Mouse (Mus musculus): ENCODE results near the gene Arhgap10. TPM values are rescaled to one million over a fixed set of nuclear protein-coding genes. Genes with fewer than 3 reads are reported as not detected.

The Arhgap10 gene
- 23.0 and 26.3 TPM in 2 replicates for polyA plus RNA-seq (2014; fragmentation: Nextera tagmentation; extraction: Ambion mirVana)

DNA sequence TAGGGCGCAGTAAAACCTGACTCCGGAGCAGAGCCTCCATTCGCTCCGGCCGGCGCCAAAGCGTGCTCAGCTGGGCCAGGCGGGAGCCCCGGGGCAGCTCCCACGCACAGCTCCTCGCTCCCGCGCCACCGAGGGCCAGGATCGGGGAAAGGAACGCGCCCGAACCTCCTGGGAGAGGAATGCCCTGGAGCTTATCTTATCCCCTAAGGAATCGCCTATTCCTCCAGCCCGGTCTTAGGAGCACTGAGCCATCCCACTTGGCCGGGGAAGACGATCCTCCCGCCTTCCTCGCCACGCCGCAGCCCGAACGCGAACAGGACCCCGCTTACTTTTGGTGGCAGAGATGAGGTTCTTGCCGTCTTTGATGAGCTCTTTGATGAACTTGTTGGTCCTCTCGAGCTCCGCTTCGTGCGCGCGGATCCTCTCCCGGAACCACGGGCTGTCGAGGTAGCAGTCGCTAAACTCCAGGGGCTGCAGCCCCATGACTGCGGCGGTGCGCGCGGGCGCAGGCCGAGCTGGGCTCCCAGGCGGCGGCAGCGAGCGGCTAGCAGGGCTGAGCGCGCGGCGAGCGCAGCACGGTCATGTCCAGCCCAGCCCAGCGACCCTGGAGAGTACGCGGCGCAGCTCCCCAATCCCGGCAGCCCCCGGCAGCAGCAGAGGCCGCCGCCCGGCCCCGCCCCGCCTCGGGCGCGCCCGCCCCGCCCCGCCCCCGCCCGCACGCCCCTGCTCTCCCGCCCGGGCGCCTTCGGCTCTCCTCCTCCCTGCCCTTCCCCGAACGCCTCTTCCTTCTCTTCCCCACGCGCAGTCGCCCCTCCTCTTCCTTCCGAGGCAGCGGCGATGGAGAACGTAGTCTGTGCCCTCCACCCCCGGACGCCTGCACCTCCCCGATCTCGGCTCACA, at the start of gene Arhgap10:
Gene Arhgap10, minus strand, starts transcription at position 653 of the 900 bp plus-strand sequence.
- peak within 1 kb of the TSS; percentile 54; the same call in 1 of the 2 replicates for H3K27ac ChIP-seq (replicated peaks; ENCODE audit: low read depth, low read length)
- peaks cover 3% of the 10 kb centered on the region; the same call in 1 of the 2 replicates for H3K4me1 ChIP-seq (ENCODE audit: control insufficient read depth, insufficient read depth, low read length)
- peak within 1 kb of the TSS; percentile 77 for H3K9ac ChIP-seq (replicated peaks; ENCODE audit: low read length)
- no peaks in the 10 kb centered on the region for H3K36me3 ChIP-seq (replicated peaks; ENCODE audit: control insufficient read depth, insufficient read depth, low read depth, low read length)
- under 1% methylated on average over 86 of the region's 95 CpGs for WGBS
- H3K27me3 ChIP-seq (ENCODE audit: control insufficient read depth, insufficient read depth, low read length), result no peaks in the 10 kb centered on the region
- H3K9me3 ChIP-seq (replicated peaks; ENCODE audit: control insufficient read depth, low read length), result no peaks in the 10 kb centered on the region
- peak within 1 kb of the TSS; percentile 77 for H3K4me2 ChIP-seq (ENCODE audit: low read depth, low read length)
- peak; percentile 94 for ATAC-seq (replicated peaks; ENCODE audit: insufficient number of reproducible peaks, low FRiP score, low TSS enrichment, low read depth)
- peak; percentile 89 for DNase-seq (ENCODE audit: low spot score)
- H3K4me3 ChIP-seq (ENCODE audit: low read depth, low read length), result peak within 1 kb of the TSS; percentile 56

DNA sequence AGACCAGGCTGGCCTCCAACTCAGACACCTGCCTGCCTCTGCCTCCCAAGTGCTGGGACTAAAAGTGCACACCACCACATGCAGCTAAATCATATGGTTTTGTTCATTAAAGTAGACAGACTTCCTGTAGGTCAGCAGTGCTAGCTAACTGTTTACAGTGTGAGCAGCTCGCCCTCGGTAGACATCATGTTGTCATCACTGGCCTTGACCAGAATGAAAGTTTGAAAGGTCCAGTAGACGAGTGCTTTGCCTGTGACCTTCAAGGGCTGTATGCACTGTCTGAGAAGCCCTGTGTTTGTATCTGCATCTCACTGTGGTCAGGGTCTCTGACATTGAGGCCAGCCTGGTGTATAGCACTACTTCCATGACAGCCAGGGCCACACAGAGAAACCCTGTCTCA, 43.7 kb upstream of the Arhgap10 start:
- H3K4me2 ChIP-seq (ENCODE audit: low read depth, low read length), result no peak overlapping the region
- H3K9ac ChIP-seq (replicated peaks; ENCODE audit: low read length), result no peak overlapping the region
- no peaks in the 10 kb centered on the region for H3K9me3 ChIP-seq (replicated peaks; ENCODE audit: control insufficient read depth, low read length)
- ATAC-seq (replicated peaks; ENCODE audit: insufficient number of reproducible peaks, low FRiP score, low TSS enrichment, low read depth) (no peak), DNase-seq (ENCODE audit: low spot score) (no peak)
- H3K27me3 ChIP-seq (ENCODE audit: control insufficient read depth, insufficient read depth, low read length), result no peaks in the 10 kb centered on the region
- no peak overlapping the region for H3K27ac ChIP-seq (replicated peaks; ENCODE audit: low read depth, low read length)
- no peak overlapping the region for H3K4me3 ChIP-seq (ENCODE audit: low read depth, low read length)
- H3K36me3 ChIP-seq (replicated peaks; ENCODE audit: control insufficient read depth, insufficient read depth, low read depth, low read length), result peaks cover 13% of the 10 kb centered on the region
- H3K4me1 ChIP-seq (ENCODE audit: control insufficient read depth, insufficient read depth, low read length), result no peaks in the 10 kb centered on the region
- 91% methylated on average over 3 of the region's 3 CpGs for WGBS

DNA sequence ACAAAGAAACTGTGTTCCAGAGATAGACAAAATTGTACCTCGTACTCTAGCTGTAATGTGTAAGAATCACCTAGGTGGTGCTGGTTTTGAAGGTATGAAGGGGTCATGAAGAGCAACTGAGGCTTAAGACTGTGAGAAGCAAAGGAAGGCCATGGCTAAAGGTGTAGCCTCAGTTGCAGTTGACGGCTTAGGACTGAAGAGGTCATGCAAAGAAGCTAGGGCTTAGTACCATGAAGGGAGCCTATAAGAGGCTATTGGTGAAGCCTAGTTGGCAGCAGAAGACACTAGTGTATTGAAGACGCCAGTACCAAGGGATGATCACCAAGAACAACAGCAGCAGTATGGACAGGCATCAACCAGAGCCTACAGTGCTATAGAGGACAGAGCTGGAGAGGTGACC, 34.7 kb upstream of the Arhgap10 start:
- Histone ChIP-seq H3K4me1 (ENCODE audit: control insufficient read depth, insufficient read depth, low read length) (no peaks in the 10 kb centered on the region), H3K27ac (replicated peaks; ENCODE audit: low read depth, low read length) (no peak overlapping the region), H3K27me3 (ENCODE audit: control insufficient read depth, insufficient read depth, low read length) (no peaks in the 10 kb centered on the region), H3K9ac (replicated peaks; ENCODE audit: low read length) (no peak overlapping the region), H3K9me3 (replicated peaks; ENCODE audit: control insufficient read depth, low read length) (no peaks in the 10 kb centered on the region; the same call in 1 of the 2 replicates), H3K4me2 (ENCODE audit: low read depth, low read length) (no peak overlapping the region), H3K4me3 (ENCODE audit: low read depth, low read length) (no peak overlapping the region), H3K36me3 (replicated peaks; ENCODE audit: control insufficient read depth, insufficient read depth, low read depth, low read length) (no peaks in the 10 kb centered on the region; the same call in 1 of the 2 replicates)
- DNase-seq (ENCODE audit: low spot score) (no peak), ATAC-seq (replicated peaks; ENCODE audit: insufficient number of reproducible peaks, low FRiP score, low TSS enrichment, low read depth) (no peak)
- 93% methylated on average over 3 of the region's 3 CpGs for WGBS

DNA sequence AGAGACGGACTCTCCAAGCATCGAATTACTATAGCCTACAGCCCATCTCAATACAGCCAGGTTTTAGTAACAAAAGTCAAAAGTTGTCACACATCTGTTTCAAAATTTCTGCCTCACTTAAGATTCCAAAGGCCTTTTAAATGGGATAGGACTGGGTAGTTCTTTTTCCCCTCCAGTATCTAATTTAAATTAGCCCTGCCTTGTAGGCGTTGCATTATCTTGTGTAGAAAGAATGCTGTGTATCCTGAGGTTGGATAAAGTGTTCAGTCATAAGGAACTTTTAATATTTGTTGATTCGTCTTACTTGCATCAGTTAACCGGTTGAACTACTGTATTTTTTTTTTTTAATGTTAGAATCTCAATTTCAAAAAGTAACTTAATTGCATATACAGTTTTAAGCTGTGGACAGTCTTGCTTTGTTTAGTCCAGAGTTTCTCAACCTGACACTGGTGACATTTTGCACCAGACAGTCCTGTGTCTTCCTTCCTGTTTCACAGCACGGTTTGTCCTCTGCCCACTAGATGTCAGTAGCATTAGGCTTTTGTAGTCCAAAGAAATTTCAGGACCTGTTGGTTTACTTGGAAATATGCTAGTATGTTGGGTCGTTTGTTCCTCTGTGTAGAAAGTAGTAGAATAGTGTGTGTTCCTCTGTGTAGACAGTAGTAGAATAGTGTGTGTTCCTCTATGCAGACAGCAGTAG, 32.3 kb upstream of the Arhgap10 start:
- WGBS, result 31% methylated on average over 7 of the region's 7 CpGs
- no peaks in the 10 kb centered on the region for H3K27me3 ChIP-seq (ENCODE audit: control insufficient read depth, insufficient read depth, low read length)
- H3K9me3 ChIP-seq (replicated peaks; ENCODE audit: control insufficient read depth, low read length), result no peaks in the 10 kb centered on the region; the same call in 1 of the 2 replicates
- H3K27ac ChIP-seq (replicated peaks; ENCODE audit: low read depth, low read length), result no peak overlapping the region
- ATAC-seq (replicated peaks; ENCODE audit: insufficient number of reproducible peaks, low FRiP score, low TSS enrichment, low read depth), result no peak; the same call in 1 of the 2 replicates
- H3K4me3 ChIP-seq (ENCODE audit: low read depth, low read length), result peak overlapping the region; percentile 84
- H3K4me2 ChIP-seq (ENCODE audit: low read depth, low read length), result peak overlapping the region; percentile 73
- H3K9ac ChIP-seq (replicated peaks; ENCODE audit: low read length), result peak overlapping the region; percentile 92
- peak; percentile 61 for DNase-seq (ENCODE audit: low spot score)
- no peaks in the 10 kb centered on the region for H3K4me1 ChIP-seq (ENCODE audit: control insufficient read depth, insufficient read depth, low read length)
- no peaks in the 10 kb centered on the region; the same call in 1 of the 2 replicates for H3K36me3 ChIP-seq (replicated peaks; ENCODE audit: control insufficient read depth, insufficient read depth, low read depth, low read length)

DNA sequence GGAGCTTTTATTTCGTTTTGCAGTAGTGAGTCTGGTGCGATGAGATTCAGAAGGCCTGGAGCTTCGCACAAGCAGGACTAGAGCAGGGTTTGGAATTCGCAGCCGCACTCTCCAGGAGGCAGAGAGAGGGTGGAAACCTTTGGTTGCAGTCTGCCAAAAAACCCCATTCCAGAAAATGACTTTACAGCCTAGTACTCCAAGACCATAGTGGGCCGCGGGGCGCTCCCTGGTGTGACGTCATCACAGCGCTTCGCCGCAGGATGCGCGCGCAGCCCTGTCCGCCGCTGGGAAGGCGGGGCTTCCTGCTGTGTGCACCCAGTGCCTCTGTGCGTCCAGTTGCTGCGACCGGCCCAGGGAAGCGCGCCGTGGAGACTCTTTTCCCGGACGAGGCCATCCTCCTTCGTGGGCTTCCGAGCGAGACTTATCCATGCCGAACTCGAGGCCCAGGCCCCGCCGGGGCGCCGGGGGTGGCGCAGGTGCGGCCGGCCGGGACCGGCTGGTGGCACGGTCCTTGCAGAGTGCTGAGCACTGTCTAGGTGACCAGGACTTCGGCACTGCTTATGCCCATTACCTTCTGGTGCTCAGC, 31.5 kb upstream of the Arhgap10 start, which contains the start of gene Prmt9:
Gene Prmt9, plus strand, starts transcription at position 277 of the 586 bp plus-strand sequence.
- Histone ChIP-seq H3K9ac (replicated peaks; ENCODE audit: low read length) (peak within 1 kb of the TSS; percentile 92), H3K4me2 (ENCODE audit: low read depth, low read length) (peak within 1 kb of the TSS; percentile 73), H3K27ac (replicated peaks; ENCODE audit: low read depth, low read length) (peak within 1 kb of the TSS; percentile 52; the same call in 1 of the 2 replicates), H3K36me3 (replicated peaks; ENCODE audit: control insufficient read depth, insufficient read depth, low read depth, low read length) (no peaks in the 10 kb centered on the region; the same call in 1 of the 2 replicates), H3K9me3 (replicated peaks; ENCODE audit: control insufficient read depth, low read length) (no peaks in the 10 kb centered on the region; the same call in 1 of the 2 replicates), H3K27me3 (ENCODE audit: control insufficient read depth, insufficient read depth, low read length) (no peaks in the 10 kb centered on the region), H3K4me1 (ENCODE audit: control insufficient read depth, insufficient read depth, low read length) (no peaks in the 10 kb centered on the region), H3K4me3 (ENCODE audit: low read depth, low read length) (peak within 1 kb of the TSS; percentile 84)
- 4% methylated on average over 42 of the region's 42 CpGs for WGBS
- peak; percentile 95 for ATAC-seq (replicated peaks; ENCODE audit: insufficient number of reproducible peaks, low FRiP score, low TSS enrichment, low read depth)
- peak; percentile 95 for DNase-seq (ENCODE audit: low spot score)

DNA sequence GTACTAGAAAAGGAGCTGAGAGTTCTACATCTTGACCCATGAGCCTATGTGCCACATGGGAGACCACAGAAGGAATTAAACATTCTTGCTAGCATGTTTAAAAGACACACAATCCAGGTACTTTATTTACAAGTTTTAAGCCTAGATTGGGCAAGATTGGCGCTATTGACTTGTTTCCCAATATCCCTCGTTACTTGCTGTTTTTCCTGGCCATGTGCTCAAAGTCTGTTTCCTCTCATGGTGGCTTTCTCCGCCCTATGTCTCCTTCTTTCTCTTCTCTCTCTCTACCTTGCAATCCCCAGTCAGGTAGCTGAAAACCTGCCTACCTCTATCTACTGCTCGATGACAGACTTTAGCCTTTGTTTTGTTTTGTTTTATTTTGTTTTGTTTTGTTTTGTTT, 27.9 kb upstream of the Arhgap10 start:
- Histone ChIP-seq H3K36me3 (replicated peaks; ENCODE audit: control insufficient read depth, insufficient read depth, low read depth, low read length) (no peaks in the 10 kb centered on the region), H3K4me3 (ENCODE audit: low read depth, low read length) (no peak overlapping the region), H3K9ac (replicated peaks; ENCODE audit: low read length) (no peak overlapping the region), H3K9me3 (replicated peaks; ENCODE audit: control insufficient read depth, low read length) (no peaks in the 10 kb centered on the region), H3K4me1 (ENCODE audit: control insufficient read depth, insufficient read depth, low read length) (no peaks in the 10 kb centered on the region), H3K27me3 (ENCODE audit: control insufficient read depth, insufficient read depth, low read length) (no peaks in the 10 kb centered on the region), H3K4me2 (ENCODE audit: low read depth, low read length) (no peak overlapping the region), H3K27ac (replicated peaks; ENCODE audit: low read depth, low read length) (no peak overlapping the region)
- DNase-seq (ENCODE audit: low spot score) (no peak), ATAC-seq (replicated peaks; ENCODE audit: insufficient number of reproducible peaks, low FRiP score, low TSS enrichment, low read depth) (no peak)
- 85% methylated on average over 4 of the region's 4 CpGs for WGBS

DNA sequence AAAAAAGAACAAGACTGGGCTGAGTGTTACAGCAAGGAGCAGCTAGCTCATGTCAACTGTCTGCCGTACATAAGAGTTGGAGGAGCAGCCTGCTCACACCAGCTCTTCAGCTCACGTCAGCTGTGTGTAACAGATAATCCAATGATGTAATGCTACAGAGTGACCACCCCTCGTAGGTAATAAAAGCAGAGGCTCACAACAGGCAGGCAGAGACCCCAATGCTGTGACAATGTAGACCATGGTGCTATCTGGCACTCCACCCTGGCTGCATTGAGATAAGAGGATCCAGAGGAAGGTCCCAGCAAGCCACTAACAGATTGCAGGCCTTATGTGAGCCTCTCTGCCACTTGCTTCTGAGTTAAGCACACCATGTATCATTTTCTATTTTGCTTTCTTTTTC, 26.7 kb upstream of the Arhgap10 start:
- H3K4me3 ChIP-seq (ENCODE audit: low read depth, low read length), result no peak overlapping the region
- ATAC-seq (replicated peaks; ENCODE audit: insufficient number of reproducible peaks, low FRiP score, low TSS enrichment, low read depth), result no peak
- H3K27ac ChIP-seq (replicated peaks; ENCODE audit: low read depth, low read length), result no peak overlapping the region
- no peaks in the 10 kb centered on the region for H3K27me3 ChIP-seq (ENCODE audit: control insufficient read depth, insufficient read depth, low read length)
- H3K4me1 ChIP-seq (ENCODE audit: control insufficient read depth, insufficient read depth, low read length), result no peaks in the 10 kb centered on the region
- H3K9ac ChIP-seq (replicated peaks; ENCODE audit: low read length), result no peak overlapping the region
- no peak for DNase-seq (ENCODE audit: low spot score)
- no peaks in the 10 kb centered on the region for H3K9me3 ChIP-seq (replicated peaks; ENCODE audit: control insufficient read depth, low read length)
- no peak overlapping the region for H3K4me2 ChIP-seq (ENCODE audit: low read depth, low read length)
- H3K36me3 ChIP-seq (replicated peaks; ENCODE audit: control insufficient read depth, insufficient read depth, low read depth, low read length), result no peaks in the 10 kb centered on the region
- 76% methylated on average over 3 of the region's 3 CpGs for WGBS
